Comparison of ENCODE assay signal across 8 mouse cellular contexts in the genomic region with DNA sequence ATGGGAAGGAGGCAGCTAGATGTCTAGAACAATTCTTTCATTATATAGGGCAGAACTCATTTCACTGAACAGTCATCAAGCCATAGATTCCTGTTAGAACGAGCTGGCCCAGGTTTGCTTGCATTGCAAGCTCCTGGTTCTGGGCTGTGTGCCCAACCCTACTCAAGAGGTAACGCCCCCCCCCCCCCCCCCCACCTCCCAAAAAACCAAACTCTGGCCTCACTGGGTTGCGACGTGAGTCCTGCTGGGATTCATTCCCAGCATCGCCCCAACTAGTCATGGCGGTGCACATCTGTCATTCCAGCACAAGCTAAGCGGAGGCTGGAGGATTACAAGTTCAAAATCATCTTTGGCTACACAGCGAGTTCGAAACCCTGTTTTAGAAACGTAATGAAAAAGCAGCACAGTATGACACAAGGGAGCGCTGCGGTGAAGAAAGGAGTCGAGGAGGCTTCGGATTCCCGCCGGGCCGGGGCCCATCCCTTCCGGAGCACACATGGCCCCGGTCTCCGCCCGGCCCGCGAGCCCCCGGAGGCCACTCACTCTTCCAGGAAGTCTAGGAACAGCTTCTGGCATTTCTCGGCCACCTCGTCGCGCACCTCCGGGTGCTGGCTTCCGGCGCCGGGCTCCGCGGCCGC. TPM values are rescaled to one million over a fixed set of nuclear protein-coding genes. Genes with fewer than 3 reads are reported as not detected.
A peak's percentile ranks its signal among the peaks of the same experiment; 100 is the strongest.
DNase-seq lines count a peak whose midpoint lies in the region; ATAC-seq and TF ChIP-seq lines count a peak whose summit lies in the region.

No protein-coding gene starts in this region.

- no peaks in the 10 kb centered on the region; the same call in 1 of the 2 replicates for H3K4me1 ChIP-seq in cerebellum, adult 2 months (ENCODE audit: control insufficient read depth, insufficient read depth, low read length)
- peaks cover 31% of the 10 kb centered on the region for H3K4me1 ChIP-seq in forebrain, embryonic 15.5 days
- peaks cover 4% of the 10 kb centered on the region; the same call in 1 of the 2 replicates for H3K4me1 ChIP-seq in liver, adult 2 months (ENCODE audit: control insufficient read depth, insufficient read depth, low read length)
- H3K4me1 ChIP-seq in neural tube, embryonic 13.5 days (replicated peaks) = peaks cover 28% of the 10 kb centered on the region

- H3K4me3 ChIP-seq in cerebellum, adult 2 months (replicated peaks; ENCODE audit: insufficient read depth, low read depth, low read length) = peak overlapping the region; percentile 60
- peak overlapping the region; percentile 92 for H3K4me3 ChIP-seq in forebrain, embryonic 15.5 days
- peak overlapping the region; percentile 75 for H3K4me3 ChIP-seq in liver, adult 2 months (ENCODE audit: insufficient read depth, low read depth, low read length)
- peak overlapping the region; percentile 87 for H3K4me3 ChIP-seq in neural tube, embryonic 13.5 days

- no peaks in the 10 kb centered on the region for H3K79me2 ChIP-seq in liver, adult 2 months (ENCODE audit: control insufficient read depth, insufficient read depth, low read length)

- H3K9ac ChIP-seq in forebrain, embryonic 15.5 days (replicated peaks) = peak overlapping the region; percentile 64
- H3K9ac ChIP-seq in liver, adult 2 months (ENCODE audit: low read depth, low read length) = peak overlapping the region; percentile 64
- H3K9ac ChIP-seq in neural tube, embryonic 13.5 days = peak overlapping the region; percentile 79

- peak overlapping the region; percentile 73 for H3K4me2 ChIP-seq in forebrain, embryonic 15.5 days (replicated peaks)
- peak overlapping the region; percentile 80 for H3K4me2 ChIP-seq in neural tube, embryonic 13.5 days

- peak; percentile 78 for ATAC-seq in forebrain, embryonic 15.5 days (replicated peaks)
- peak; percentile 83 for ATAC-seq in neural tube, embryonic 13.5 days (ENCODE audit: low read depth)

- no peaks in the 10 kb centered on the region for H3K27me3 ChIP-seq in cerebellum, adult 2 months (ENCODE audit: control insufficient read depth, insufficient read depth, low read length)
- H3K27me3 ChIP-seq in forebrain, embryonic 15.5 days = no peaks in the 10 kb centered on the region
- H3K27me3 ChIP-seq in liver, adult 2 months (ENCODE audit: control insufficient read depth, insufficient read depth, low read length) = no peaks in the 10 kb centered on the region
- no peaks in the 10 kb centered on the region for H3K27me3 ChIP-seq in neural tube, embryonic 13.5 days

- WGBS in cerebellum, adult 2 months = 1% methylated on average over 35 of the region's 35 CpGs
- WGBS in forebrain, embryonic 15.5 days = under 1% methylated on average over 35 of the region's 35 CpGs
- WGBS in liver, adult 2 months = under 1% methylated on average over 35 of the region's 35 CpGs
- WGBS in neural tube, embryonic 13.5 days = under 1% methylated on average over 35 of the region's 35 CpGs

- H3K36me3 ChIP-seq in forebrain, embryonic 15.5 days = peaks cover 12% of the 10 kb centered on the region
- peaks cover 12% of the 10 kb centered on the region for H3K36me3 ChIP-seq in liver, adult 2 months (ENCODE audit: control insufficient read depth, insufficient read depth, low read length)
- H3K36me3 ChIP-seq in neural tube, embryonic 13.5 days = peaks cover 30% of the 10 kb centered on the region

- TF ChIP-seq POLR2A in cerebellum, adult 2 months (IDR thresholded peaks at IDR 0.05; ENCODE audit: borderline replicate concordance, insufficient read depth, low read length) = no peak
- no peak for TF ChIP-seq POLR2A in liver, adult 2 months (IDR thresholded peaks at IDR 0.05; ENCODE audit: extremely low read depth, insufficient read depth, low read length)

- DNase-seq in cerebellum, adult 2 months = peak in 1 of 2 experiments; percentile 9
- DNase-seq in cerebellum, adult 9-11 months = no peak
- DNase-seq in right cerebral cortex, postnatal 4 days = peak; percentile 7
- no peak for DNase-seq in right cerebral cortex, postnatal 25 days
- peak; percentile 39 for DNase-seq in liver, adult 2 months (ENCODE audit: extremely low read depth, low read depth, low spot score)
- no peak for DNase-seq in left cerebral cortex, adult 9 months (ENCODE audit: low spot score in 2 of 2)

- no peaks in the 10 kb centered on the region for H3K9me3 ChIP-seq in forebrain, embryonic 15.5 days
- H3K9me3 ChIP-seq in neural tube, embryonic 13.5 days = no peaks in the 10 kb centered on the region

- no peak overlapping the region for H3K27ac ChIP-seq in cerebellum, adult 2 months (ENCODE audit: insufficient read depth, low read length)
- H3K27ac ChIP-seq in forebrain, embryonic 15.5 days (replicated peaks) = peak overlapping the region; percentile 79
- no peak overlapping the region for H3K27ac ChIP-seq in liver, adult 2 months (replicated peaks; ENCODE audit: insufficient read depth, low read depth, low read length)
- peak overlapping the region; percentile 81 for H3K27ac ChIP-seq in neural tube, embryonic 13.5 days (replicated peaks)

- TF ChIP-seq CTCF in cerebellum, adult 2 months (IDR thresholded peaks at IDR 0.05; ENCODE audit: borderline replicate concordance, insufficient read depth, low read depth, low read length) = no peak
- no peak for TF ChIP-seq CTCF in liver, adult 2 months (IDR thresholded peaks at IDR 0.05; ENCODE audit: low read depth, low read length)

RNA-seq across cellular contexts. Expression of a gene that starts 0.4 kb away (rescaled TPM):
- 4.5 and 5.1 TPM in 2 replicates for polyA plus RNA-seq in cerebellum, adult 2 months (2012; rRNA removed)
- 110 and 114 TPM in 2 replicates for polyA plus RNA-seq in forebrain, embryonic 15.5 days (2015; fragmentation: Nextera tagmentation; extraction: Ambion mirVana)
- total RNA-seq in liver, adult 2 months (2014; rRNA removed) = 7.1 and 16.3 TPM in 2 replicates
- 1.7 and 2.1 TPM in 2 replicates for polyA plus RNA-seq in liver, adult 2 months (2012; rRNA removed)
- 66.4 and 74.4 TPM in 2 replicates for polyA plus RNA-seq in neural tube, embryonic 13.5 days (2015; fragmentation: Nextera tagmentation; extraction: Ambion mirVana)

RNA-seq across cellular contexts. Expression of a gene that starts 30.9 kb away (rescaled TPM):
- 0.27 and 0.33 TPM in 2 replicates for polyA plus RNA-seq in cerebellum, adult 2 months (2012; rRNA removed)
- 0.10 and 0.15 TPM in 2 replicates for polyA plus RNA-seq in forebrain, embryonic 15.5 days (2015; fragmentation: Nextera tagmentation; extraction: Ambion mirVana)
- total RNA-seq in liver, adult 2 months (2014; rRNA removed) = 0.07 TPM in 1 of 2 replicates, not detected in the other
- not detected in 2 replicates for polyA plus RNA-seq in liver, adult 2 months (2012; rRNA removed)
- polyA plus RNA-seq in neural tube, embryonic 13.5 days (2015; fragmentation: Nextera tagmentation; extraction: Ambion mirVana) = 0.04 and 0.06 TPM in 2 replicates

RNA-seq across cellular contexts. Expression of a gene that starts 58.1 kb away (rescaled TPM):
- 44.8 and 45.4 TPM in 2 replicates for polyA plus RNA-seq in cerebellum, adult 2 months (2012; rRNA removed)
- polyA plus RNA-seq in forebrain, embryonic 15.5 days (2015; fragmentation: Nextera tagmentation; extraction: Ambion mirVana) = 137 and 141 TPM in 2 replicates
- total RNA-seq in liver, adult 2 months (2014; rRNA removed) = 81.0 and 104 TPM in 2 replicates
- 12.6 and 14.7 TPM in 2 replicates for polyA plus RNA-seq in liver, adult 2 months (2012; rRNA removed)
- polyA plus RNA-seq in neural tube, embryonic 13.5 days (2015; fragmentation: Nextera tagmentation; extraction: Ambion mirVana) = 159 and 162 TPM in 2 replicates

Comparison
In these comparisons a context has a peak if more than half of its experiments do, and no peak if none do; other contexts are left out.
1. DNase-seq: peak in right cerebral cortex, postnatal 4 days (single experiment) and liver, adult 2 months (single experiment); none in cerebellum, adult 9-11 months (single experiment), right cerebral cortex, postnatal 25 days (single experiment) and left cerebral cortex, adult 9 months (0 of 2).
2. H3K27ac ChIP-seq: peak in forebrain, embryonic 15.5 days (single experiment) and neural tube, embryonic 13.5 days (single experiment); none in cerebellum, adult 2 months (single experiment) and liver, adult 2 months (single experiment).
3. RNA of a gene that starts 0.4 kb away (polyA plus RNA-seq): 110 to 114 TPM in forebrain, embryonic 15.5 days and 66.4 to 74.4 TPM in neural tube, embryonic 13.5 days; 4.5 to 5.1 TPM in cerebellum, adult 2 months and 1.7 to 2.1 TPM in liver, adult 2 months; every median in the first group is over 10 times any median in the second.
4. Peak in every context shown above with its lines, with median percentiles within 50 percentile points of each other: H3K4me3 ChIP-seq and H3K9ac ChIP-seq.